Mouse (Mus musculus) forebrain, embryonic 16.5 days (tissue): ENCODE measurements at regions not wholly inside any gene's neighbourhood (a gene's known extent, or its start where the extent isn't known, plus 50 kb on each side); places are given as distances from the start of the nearest gene placed in this dataset.

Source experiments
- ATAC-seq: fragments of 200-750 bp; cut with Nextera tagmentation; 2 replicates; pipeline ENCODE4 v1.8.0; 2017; ENCODE audit warnings: mild to moderate bottlenecking, moderate library complexity
- H3K27ac ChIP-seq: fragments of 300-500 bp; sonication (generic); 2 replicates; pipeline ENCODE4 v1.5.1; 2014; ENCODE audit warnings: low read length, control low read depth
- H3K27me3 ChIP-seq: fragments of 300-500 bp; sonication (generic); replicated peaks from 2 replicates; pipeline ENCODE4 v1.6.1; 2014; ENCODE audit warnings: low read length; ENCODE audit not compliant: control insufficient read depth, insufficient read depth
- H3K36me3 ChIP-seq: fragments of 300-500 bp; sonication (generic); 2 replicates; pipeline ENCODE4 v1.6.1; 2014; ENCODE audit not compliant: control insufficient read depth, insufficient read depth
- H3K4me1 ChIP-seq: fragments of 300-500 bp; sonication (generic); replicated peaks from 2 replicates; pipeline ENCODE4 v1.6.1; 2014; ENCODE audit warnings: low read length; ENCODE audit not compliant: control insufficient read depth, insufficient read depth
- H3K4me2 ChIP-seq: fragments of 300-500 bp; sonication (generic); 2 replicates; pipeline ENCODE4 v1.6.1; 2014; ENCODE audit warnings: mild to moderate bottlenecking, low read length, control low read depth
- H3K4me3 ChIP-seq: fragments of 300-500 bp; sonication (generic); replicated peaks from 2 replicates; pipeline ENCODE4 v1.5.1; 2014; ENCODE audit warnings: mild to moderate bottlenecking, low read length, control low read depth
- H3K9ac ChIP-seq: fragments of 300-500 bp; sonication (generic); replicated peaks from 2 replicates; pipeline ENCODE4 v1.6.1; 2014; ENCODE audit warnings: low read depth, low read length, control low read depth
- H3K9me3 ChIP-seq: fragments of 300-500 bp; sonication (generic); 2 replicates; pipeline ENCODE4 v1.6.1; 2016; ENCODE audit warnings: low read length; ENCODE audit not compliant: control insufficient read depth
- WGBS: fragments of 180-500 bp; shearing (Covaris S2); extraction: QIAGEN DNeasy Blood & Tissue Kit; methylation state at CpG from one replicate; pipeline ENCODE4 v1.1.7; 2014; 5-methylcytosine and 5-hydroxymethylcytosine counted together

- no peaks in the 10 kb centered on the region for H3K27me3 ChIP-seq
- no peaks in the 10 kb centered on the region for H3K9me3 ChIP-seq
- WGBS, result 91% methylated on average over 6 of the region's 6 CpGs
- H3K27ac ChIP-seq, result no peak overlapping the region
- no peaks in the 10 kb centered on the region for H3K36me3 ChIP-seq
- no peak for ATAC-seq
- no peak overlapping the region for H3K4me3 ChIP-seq
- H3K4me1 ChIP-seq, result no peaks in the 10 kb centered on the region
- H3K9ac ChIP-seq, result no peak overlapping the region
- H3K4me2 ChIP-seq, result no peak overlapping the region
These were observed 148.3 kb downstream of the Usp46 start for GRCm38 (mm10) chr5:73919936-73920335.

- Histone ChIP-seq H3K4me2 (no peak overlapping the region), H3K36me3 (no peaks in the 10 kb centered on the region), H3K27ac (no peak overlapping the region), H3K9me3 (no peaks in the 10 kb centered on the region), H3K9ac (no peak overlapping the region), H3K4me3 (no peak overlapping the region), H3K4me1 (no peaks in the 10 kb centered on the region), H3K27me3 (no peaks in the 10 kb centered on the region)
- WGBS, result 60% methylated on average over 9 of the region's 9 CpGs
- no peak for ATAC-seq
These were observed 140.7 kb downstream of the Usp46 start for GRCm38 (mm10) chr5:73927534-73927933.

- Histone ChIP-seq H3K9ac (no peak overlapping the region), H3K36me3 (no peaks in the 10 kb centered on the region), H3K4me1 (no peaks in the 10 kb centered on the region), H3K27ac (no peak overlapping the region), H3K9me3 (no peaks in the 10 kb centered on the region), H3K4me3 (no peak overlapping the region), H3K27me3 (no peaks in the 10 kb centered on the region), H3K4me2 (no peak overlapping the region)
- WGBS, result 68% methylated on average over 10 of the region's 10 CpGs
- ATAC-seq, result no peak
These were observed 139.5 kb downstream of the Usp46 start for GRCm38 (mm10) chr5:73928691-73929090.

- no peaks in the 10 kb centered on the region for H3K4me1 ChIP-seq
- 75% methylated on average over 5 of the region's 5 CpGs for WGBS
- no peak overlapping the region for H3K9ac ChIP-seq
- no peaks in the 10 kb centered on the region for H3K9me3 ChIP-seq
- no peak overlapping the region for H3K4me3 ChIP-seq
- H3K27me3 ChIP-seq, result no peaks in the 10 kb centered on the region
- no peak for ATAC-seq
- H3K27ac ChIP-seq, result no peak overlapping the region
- no peaks in the 10 kb centered on the region for H3K36me3 ChIP-seq
- no peak overlapping the region for H3K4me2 ChIP-seq
These were observed 138.0 kb downstream of the Usp46 start for GRCm38 (mm10) chr5:73930205-73930604.

GRCm38 (mm10) chr5:73937799-73938198 lies 130.4 kb downstream of the Usp46 start:
- ATAC-seq, result no peak
- Histone ChIP-seq H3K27me3 (no peaks in the 10 kb centered on the region), H3K4me1 (peaks cover under 1% of the 10 kb centered on the region), H3K36me3 (no peaks in the 10 kb centered on the region), H3K27ac (no peak overlapping the region), H3K4me2 (no peak overlapping the region), H3K9ac (no peak overlapping the region), H3K9me3 (no peaks in the 10 kb centered on the region), H3K4me3 (no peak overlapping the region)
- 37% methylated on average over 2 of the region's 2 CpGs for WGBS

- Histone ChIP-seq H3K4me3 (no peak overlapping the region), H3K27me3 (no peaks in the 10 kb centered on the region), H3K4me2 (no peak overlapping the region), H3K27ac (no peak overlapping the region), H3K36me3 (no peaks in the 10 kb centered on the region), H3K9me3 (no peaks in the 10 kb centered on the region), H3K9ac (no peak overlapping the region), H3K4me1 (peaks cover 7% of the 10 kb centered on the region)
- WGBS, result 53% methylated on average over 4 of the region's 4 CpGs
- no peak for ATAC-seq
These were observed 129.8 kb downstream of the Usp46 start for GRCm38 (mm10) chr5:73938450-73938849.

GRCm38 (mm10) chr5:73942950-73943349 lies 125.3 kb downstream of the Usp46 start:
- 20% methylated on average over 3 of the region's 3 CpGs for WGBS
- Histone ChIP-seq H3K9me3 (no peaks in the 10 kb centered on the region), H3K9ac (no peak overlapping the region), H3K4me1 (peaks cover 8% of the 10 kb centered on the region), H3K27me3 (no peaks in the 10 kb centered on the region), H3K4me3 (no peak overlapping the region), H3K4me2 (no peak overlapping the region), H3K36me3 (no peaks in the 10 kb centered on the region), H3K27ac (no peak overlapping the region)
- peak; percentile 57; the same call in 1 of the 2 replicates for ATAC-seq

- ATAC-seq, result no peak
- Histone ChIP-seq H3K27ac (no peak overlapping the region), H3K4me1 (peaks cover 11% of the 10 kb centered on the region), H3K36me3 (no peaks in the 10 kb centered on the region), H3K9ac (no peak overlapping the region), H3K4me2 (no peak overlapping the region), H3K27me3 (no peaks in the 10 kb centered on the region), H3K4me3 (no peak overlapping the region), H3K9me3 (no peaks in the 10 kb centered on the region)
- 96% methylated on average over 3 of the region's 3 CpGs for WGBS
These were observed 122.6 kb downstream of the Usp46 start for GRCm38 (mm10) chr5:73945671-73946070.

GRCm38 (mm10) chr5:73946164-73946563 lies 122.1 kb downstream of the Usp46 start:
- H3K4me1 ChIP-seq, result peaks cover 16% of the 10 kb centered on the region
- H3K4me3 ChIP-seq, result no peak overlapping the region
- H3K27ac ChIP-seq, result no peak overlapping the region
- H3K9me3 ChIP-seq, result no peaks in the 10 kb centered on the region
- no peak overlapping the region for H3K4me2 ChIP-seq
- WGBS, result 87% methylated on average over 6 of the region's 6 CpGs
- H3K27me3 ChIP-seq, result no peaks in the 10 kb centered on the region
- ATAC-seq, result no peak
- no peaks in the 10 kb centered on the region for H3K36me3 ChIP-seq
- no peak overlapping the region for H3K9ac ChIP-seq
